Mouse (Mus musculus) liver, postnatal 0 days (tissue): Measurements from ENCODE around the gene Cep83.

Source experiments
- CTCF ChIP-seq: sonication (generic); IDR thresholded peaks from 2 replicates; pipeline ENCODE4 v1.5.1; 2016; ENCODE audit warnings: antibody characterized with exemption, low read depth
- EP300 ChIP-seq: IDR thresholded peaks from 2 replicates; pipeline ENCODE4 v1.6.1; 2016; ENCODE audit warnings: antibody characterized with exemption, low read depth, mild to moderate bottlenecking

- TF ChIP-seq CTCF (no peak), EP300 (no peak)
Measured at GRCm38 (mm10) chr10:94777576-94777975, 89.1 kb downstream of the Cep83 start.
